Mouse (Mus musculus): ENCODE measurements around the gene Aloxe3.

DNA sequence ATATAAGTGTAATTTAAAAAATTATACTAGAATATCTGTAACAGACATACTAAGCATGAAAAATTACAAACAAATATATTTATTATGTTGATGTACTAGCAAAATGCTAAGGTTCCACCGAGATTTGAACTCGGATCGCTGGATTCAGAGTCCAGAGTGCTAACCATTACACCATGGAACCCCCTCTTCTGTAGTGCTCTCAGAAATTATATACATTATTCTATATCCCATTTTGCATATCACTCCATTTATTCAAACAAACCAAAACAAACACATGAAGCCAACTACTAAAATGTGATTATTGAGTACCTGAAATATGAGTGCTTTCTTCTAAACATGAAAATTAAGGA, 1.2 kb upstream of the Aloxe3 start:
- TF ChIP-seq MAX (IDR thresholded peaks at IDR 0.05) (no peak), CTCF (IDR thresholded peaks at IDR 0.05; ENCODE audit: control insufficient read depth, insufficient read depth, insufficient read length) (no peak), MYOG (IDR thresholded peaks at IDR 0.05; ENCODE audit: control insufficient read depth, extremely low read depth, insufficient read length) (no peak), MYOD1 (IDR thresholded peaks at IDR 0.05; ENCODE audit: control insufficient read depth, insufficient read length, low read depth) (no peak), CEBPB (IDR thresholded peaks at IDR 0.05; ENCODE audit: low read depth) (no peak), FOSL1 (IDR thresholded peaks at IDR 0.05; ENCODE audit: insufficient read depth, low read length, poor library complexity, severe bottlenecking) (no peak)

Measured in C2C12 (cell line).